Mouse (Mus musculus) testis, adult 10 weeks (tissue): Measurements from ENCODE around the gene Tsc22d2. TPM values are rescaled to one million over a fixed set of nuclear protein-coding genes. Genes with fewer than 3 reads are reported as not detected.

Source experiments
- polyA plus RNA-seq: library from polyadenylated mRNA; stranded (reverse); fragments of 350-450 nt; fragmentation: Illumina TruSeq; extraction: RNeasy Lipid Tissue Mini Kit (QIAGEN cat#74804); gene quantifications from one replicate; pipeline ENCODE4 v1.2.3, GENCODE M21; 2014; ENCODE audit warnings: low read depth, low replicate concordance

Gene Tsc22d2
- polyA plus RNA-seq: 63.5 TPM

GRCm38 (mm10) chr3:58414234-58414938, at the start of gene Tsc22d2:
Gene Tsc22d2, plus strand, starts transcription at chr3:58414715.

Other genes with a start within 250 kb of the Tsc22d2 start
- gene Eif2a, start 111.1 kb downstream of the Tsc22d2 start, polyA plus RNA-seq: 39.4 TPM
- gene Serp1, start 111.2 kb downstream of the Tsc22d2 start, polyA plus RNA-seq: 60.9 TPM
- 182 TPM for gene Selenot, start 161.9 kb downstream of the Tsc22d2 start, polyA plus RNA-seq
- gene Erich6, start 222.5 kb downstream of the Tsc22d2 start, polyA plus RNA-seq: 109 TPM